Mouse (Mus musculus) neural tube, embryonic 15.5 days (tissue): Measurements from ENCODE around the gene Ank3. TPM values are rescaled to one million over a fixed set of nuclear protein-coding genes. Genes with fewer than 3 reads are reported as not detected.

Experiments
- ATAC-seq: fragments of 200-750 bp; cut with Nextera tagmentation; 2 replicates; pipeline ENCODE4 v1.8.0; 2017; ENCODE audit warnings: mild to moderate bottlenecking, moderate TSS enrichment, moderate library complexity; ENCODE audit not compliant: low FRiP score
- H3K27ac ChIP-seq: fragments of 300-500 bp; sonication (generic); replicated peaks from 2 replicates; pipeline ENCODE4 v1.5.1; 2015; ENCODE audit warnings: mild to moderate bottlenecking, inconsistent platforms
- H3K27me3 ChIP-seq: fragments of 300-500 bp; sonication (generic); replicated peaks from 2 replicates; pipeline ENCODE4 v1.6.1; 2015; ENCODE audit warnings: inconsistent platforms
- H3K36me3 ChIP-seq: fragments of 300-500 bp; sonication (generic); 2 replicates; pipeline ENCODE4 v1.6.1; 2015; ENCODE audit warnings: inconsistent platforms
- H3K4me1 ChIP-seq: fragments of 300-500 bp; sonication (generic); 2 replicates; pipeline ENCODE4 v1.6.1; 2015; ENCODE audit warnings: inconsistent platforms
- H3K4me2 ChIP-seq: fragments of 300-500 bp; sonication (generic); 2 replicates; pipeline ENCODE4 v1.6.1; 2015; ENCODE audit warnings: inconsistent platforms, mild to moderate bottlenecking, moderate library complexity
- H3K4me3 ChIP-seq: fragments of 300-500 bp; sonication (generic); replicated peaks from 2 replicates; pipeline ENCODE4 v1.5.1; 2015; ENCODE audit warnings: mild to moderate bottlenecking, inconsistent platforms
- H3K9ac ChIP-seq: fragments of 300-500 bp; sonication (generic); replicated peaks from 2 replicates; pipeline ENCODE4 v1.6.1; 2015; ENCODE audit warnings: mild to moderate bottlenecking, inconsistent platforms
- H3K9me3 ChIP-seq: fragments of 300-500 bp; sonication (generic); replicated peaks from 2 replicates; pipeline ENCODE4 v1.6.1; 2016; ENCODE audit warnings: inconsistent platforms
- WGBS: fragments of 180-500 bp; shearing (Covaris S2); methylation state at CpG from one replicate; pipeline ENCODE4 v1.1.7; 2015; ENCODE audit warnings: mixed read lengths; 5-methylcytosine and 5-hydroxymethylcytosine counted together
- polyA plus RNA-seq: library from polyadenylated mRNA; unstranded; fragments of >200 nt; fragmentation: Nextera tagmentation; extraction: Ambion mirVana; gene quantifications from 2 replicates; pipeline ENCODE4 v1.2.1, GENCODE M21; 2015

The Ank3 gene
- polyA plus RNA-seq, 1 experiment from 2014 or later, result 89.5 TPM

GRCm38 (mm10) chr10:69528746-69529145 lies 130.2 kb downstream of the Ank3 start:
- H3K9ac ChIP-seq, result no peak overlapping the region
- 81% methylated on average over 4 of the region's 4 CpGs for WGBS
- no peak overlapping the region for H3K4me3 ChIP-seq
- peaks cover 12% of the 10 kb centered on the region for H3K4me1 ChIP-seq
- no peaks in the 10 kb centered on the region for H3K36me3 ChIP-seq
- H3K9me3 ChIP-seq, result no peaks in the 10 kb centered on the region
- H3K27me3 ChIP-seq, result no peaks in the 10 kb centered on the region
- no peak overlapping the region for H3K27ac ChIP-seq
- no peak overlapping the region for H3K4me2 ChIP-seq
- ATAC-seq, result no peak

- no peak overlapping the region for H3K4me2 ChIP-seq
- no peak overlapping the region for H3K4me3 ChIP-seq
- no peak overlapping the region for H3K27ac ChIP-seq
- no peak for ATAC-seq
- H3K9me3 ChIP-seq, result no peaks in the 10 kb centered on the region
- H3K36me3 ChIP-seq, result no peaks in the 10 kb centered on the region
- no peaks in the 10 kb centered on the region for H3K27me3 ChIP-seq
- H3K4me1 ChIP-seq, result peaks cover 12% of the 10 kb centered on the region
- H3K9ac ChIP-seq, result no peak overlapping the region
- 91% methylated on average over 6 of the region's 6 CpGs for WGBS
Measured at GRCm38 (mm10) chr10:69530326-69530725, 131.8 kb downstream of the Ank3 start.

DNA sequence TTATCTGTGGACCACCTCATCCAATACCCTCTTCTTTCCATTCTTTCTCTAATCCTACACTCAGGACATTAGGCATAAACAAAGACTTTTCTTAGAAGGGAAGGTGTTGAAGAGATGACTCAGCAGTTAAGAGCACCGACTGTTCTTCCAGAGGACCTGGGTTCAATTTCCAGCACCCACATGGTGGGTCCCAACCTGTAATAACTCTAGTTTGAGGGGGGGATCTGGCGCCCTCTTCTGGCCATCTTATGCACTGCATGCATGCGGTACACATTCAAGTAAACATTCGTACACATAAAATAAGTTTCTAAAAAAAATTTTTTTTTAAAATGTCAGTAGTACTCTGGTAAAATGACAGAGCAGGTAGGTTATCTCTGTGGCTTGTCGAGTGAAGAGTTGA lies 133.0 kb downstream of the Ank3 start:
- Histone ChIP-seq H3K4me3 (no peak overlapping the region), H3K27ac (peak overlapping the region; percentile 88; the same call in 1 of the 2 replicates), H3K9me3 (no peaks in the 10 kb centered on the region), H3K36me3 (no peaks in the 10 kb centered on the region), H3K4me1 (peaks cover 12% of the 10 kb centered on the region), H3K9ac (no peak overlapping the region), H3K4me2 (peak overlapping the region; percentile 60; the same call in 1 of the 2 replicates), H3K27me3 (no peaks in the 10 kb centered on the region)
- no peak for ATAC-seq
- 84% methylated on average over 5 of the region's 5 CpGs for WGBS

DNA sequence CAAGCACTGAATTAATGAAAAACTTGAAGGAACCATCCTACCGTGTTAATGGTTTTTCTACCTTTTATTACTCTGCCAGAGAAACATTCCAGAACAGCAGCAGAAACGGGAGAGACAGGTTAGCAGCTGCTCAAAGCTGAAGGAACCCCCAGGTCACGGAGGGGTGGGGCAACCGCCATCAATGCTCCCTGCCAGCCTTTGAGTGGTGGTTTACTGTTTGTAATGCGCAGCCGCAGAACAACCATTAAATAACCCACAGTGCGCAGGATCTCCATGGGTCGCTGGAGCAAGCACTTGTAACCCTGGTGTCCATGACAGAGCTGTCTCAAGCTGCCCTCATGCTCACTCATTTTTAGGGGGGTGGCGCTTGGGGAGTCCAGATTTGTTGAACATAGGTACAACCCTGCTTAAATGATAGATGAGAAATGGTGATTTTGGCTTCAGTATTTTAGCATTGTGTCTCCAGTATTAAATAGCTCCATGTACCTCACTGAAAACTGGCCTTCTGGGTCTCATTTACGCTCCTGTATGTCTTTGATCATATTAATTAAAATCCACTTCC lies 133.7 kb downstream of the Ank3 start:
- Histone ChIP-seq H3K36me3 (no peaks in the 10 kb centered on the region), H3K9me3 (no peaks in the 10 kb centered on the region), H3K4me1 (peaks cover 14% of the 10 kb centered on the region), H3K27me3 (no peaks in the 10 kb centered on the region), H3K9ac (no peak overlapping the region), H3K4me3 (peak overlapping the region; percentile 59), H3K4me2 (peak overlapping the region; percentile 60), H3K27ac (peak overlapping the region; percentile 88)
- 0 out of 2 replicates have a peak, but pooled peaks have one; percentile 9 for ATAC-seq
- 25% methylated on average over 10 of the region's 10 CpGs for WGBS

GRCm38 (mm10) chr10:69533505-69534388 lies 135.2 kb downstream of the Ank3 start:
- 3% methylated on average over 22 of the region's 22 CpGs for WGBS
- H3K27me3 ChIP-seq, result no peaks in the 10 kb centered on the region
- peaks cover 29% of the 10 kb centered on the region for H3K4me1 ChIP-seq
- H3K9ac ChIP-seq, result peak overlapping the region; percentile 76
- peak overlapping the region; percentile 88 for H3K27ac ChIP-seq
- peak overlapping the region; percentile 60 for H3K4me2 ChIP-seq
- no peaks in the 10 kb centered on the region for H3K9me3 ChIP-seq
- H3K4me3 ChIP-seq, result peak overlapping the region; percentile 59
- ATAC-seq, result peak; percentile 80
- no peaks in the 10 kb centered on the region for H3K36me3 ChIP-seq

- peak overlapping the region; percentile 60 for H3K4me2 ChIP-seq
- ATAC-seq, result no peak
- H3K27me3 ChIP-seq, result no peaks in the 10 kb centered on the region
- no peaks in the 10 kb centered on the region for H3K36me3 ChIP-seq
- peak overlapping the region; percentile 59 for H3K4me3 ChIP-seq
- peaks cover 31% of the 10 kb centered on the region for H3K4me1 ChIP-seq
- 23% methylated on average over 9 of the region's 9 CpGs for WGBS
- peak overlapping the region; percentile 76 for H3K9ac ChIP-seq
- no peaks in the 10 kb centered on the region for H3K9me3 ChIP-seq
- peak overlapping the region; percentile 88 for H3K27ac ChIP-seq
Measured at GRCm38 (mm10) chr10:69534716-69535115, 136.1 kb downstream of the Ank3 start.

- Histone ChIP-seq H3K36me3 (no peaks in the 10 kb centered on the region), H3K4me3 (peak overlapping the region; percentile 59), H3K9ac (peak overlapping the region; percentile 76), H3K27me3 (no peaks in the 10 kb centered on the region), H3K4me2 (peak overlapping the region; percentile 60), H3K27ac (peak overlapping the region; percentile 88), H3K4me1 (peaks cover 36% of the 10 kb centered on the region), H3K9me3 (no peaks in the 10 kb centered on the region)
- ATAC-seq, result peak; percentile 22; the same call in 1 of the 2 replicates
- 26% methylated on average over 15 of the region's 15 CpGs for WGBS
Measured at GRCm38 (mm10) chr10:69535123-69535930, 136.8 kb downstream of the Ank3 start.

DNA sequence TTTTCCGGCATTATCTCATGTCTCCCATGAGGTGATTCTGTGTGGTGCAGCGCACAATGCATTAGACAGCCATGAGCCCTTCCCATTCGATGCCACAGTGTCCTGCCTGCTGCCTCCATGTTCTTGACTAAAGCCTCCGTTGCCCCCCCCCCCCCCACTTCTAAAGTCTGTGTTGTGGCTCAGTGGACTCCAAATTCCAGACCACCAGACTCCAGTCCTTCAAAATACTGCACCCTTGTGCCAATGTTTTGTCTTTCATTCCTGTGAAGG lies 137.3 kb downstream of the Ank3 start:
- H3K27me3 ChIP-seq, result no peaks in the 10 kb centered on the region
- H3K4me1 ChIP-seq, result peaks cover 36% of the 10 kb centered on the region
- peak overlapping the region; percentile 59 for H3K4me3 ChIP-seq
- ATAC-seq, result no peak
- no peaks in the 10 kb centered on the region for H3K36me3 ChIP-seq
- no peaks in the 10 kb centered on the region for H3K9me3 ChIP-seq
- peak overlapping the region; percentile 88 for H3K27ac ChIP-seq
- 37% methylated on average over 4 of the region's 4 CpGs for WGBS
- H3K4me2 ChIP-seq, result peak overlapping the region; percentile 60
- peak overlapping the region; percentile 76 for H3K9ac ChIP-seq

DNA sequence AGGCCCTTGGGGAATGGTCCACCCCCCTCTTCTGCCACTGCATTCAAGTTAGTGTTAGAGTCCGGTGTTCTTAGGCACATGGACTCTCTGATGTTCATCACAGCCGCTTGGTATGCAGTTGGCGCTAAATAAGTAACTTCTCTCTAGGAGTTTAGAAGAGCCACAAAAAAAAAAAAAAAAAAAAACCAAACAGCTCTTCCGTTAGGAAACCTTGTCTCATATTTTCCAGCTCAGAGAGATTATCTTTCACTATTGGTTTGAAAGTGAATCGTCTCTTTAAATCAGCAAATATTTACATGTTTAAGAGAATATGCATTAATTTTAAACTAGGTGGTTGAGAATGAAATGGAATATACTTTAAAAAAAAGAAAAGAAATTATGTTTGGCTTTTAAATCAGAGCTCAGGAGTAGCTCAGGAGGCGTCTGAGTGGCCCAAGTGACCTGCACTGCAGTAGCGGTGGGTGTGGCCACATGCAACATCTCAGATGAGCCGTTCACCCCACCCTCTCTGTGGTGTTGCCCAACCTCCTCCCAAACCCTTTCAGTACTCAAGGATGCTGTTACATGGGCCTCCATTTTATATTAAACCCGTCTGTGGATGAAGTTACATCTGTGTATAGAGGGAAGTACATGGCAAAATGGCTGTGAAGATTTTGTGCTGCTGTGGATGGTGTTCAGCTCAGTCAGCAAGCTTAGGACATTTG lies 138.0 kb downstream of the Ank3 start:
- Histone ChIP-seq H3K4me3 (peak overlapping the region; percentile 59), H3K27me3 (no peaks in the 10 kb centered on the region), H3K4me2 (peak overlapping the region; percentile 60), H3K27ac (peak overlapping the region; percentile 88), H3K9ac (peak overlapping the region; percentile 76), H3K9me3 (no peaks in the 10 kb centered on the region), H3K36me3 (no peaks in the 10 kb centered on the region), H3K4me1 (peaks cover 41% of the 10 kb centered on the region)
- WGBS, result 45% methylated on average over 9 of the region's 9 CpGs
- no peak for ATAC-seq

GRCm38 (mm10) chr10:69538236-69538635 lies 139.7 kb downstream of the Ank3 start:
- H3K4me1 ChIP-seq, result peaks cover 37% of the 10 kb centered on the region
- H3K27ac ChIP-seq, result no peak overlapping the region
- H3K9ac ChIP-seq, result no peak overlapping the region
- ATAC-seq, result no peak
- no peaks in the 10 kb centered on the region for H3K36me3 ChIP-seq
- peak overlapping the region; percentile 59; the same call in 1 of the 2 replicates for H3K4me3 ChIP-seq
- 83% methylated on average over 2 of the region's 2 CpGs for WGBS
- no peaks in the 10 kb centered on the region for H3K9me3 ChIP-seq
- H3K27me3 ChIP-seq, result no peaks in the 10 kb centered on the region
- H3K4me2 ChIP-seq, result peak overlapping the region; percentile 60

DNA sequence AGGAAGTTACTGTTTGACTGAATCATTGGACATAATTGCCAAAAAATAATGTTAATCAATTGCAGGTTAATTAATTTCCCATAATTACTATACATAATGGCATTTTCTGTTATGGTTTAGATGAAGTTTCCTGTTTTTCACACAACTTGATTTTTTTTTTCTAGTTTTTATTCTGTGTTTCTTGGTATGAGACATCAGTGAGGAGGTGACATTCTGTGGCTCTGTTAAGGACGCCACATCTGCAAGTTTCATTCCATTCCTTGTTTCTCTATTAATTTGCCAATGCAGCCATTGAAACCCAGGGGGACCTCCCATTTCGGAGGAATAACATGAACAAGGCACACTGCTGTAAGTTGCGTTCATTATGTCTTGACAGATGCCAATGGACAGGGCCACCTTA lies 143.9 kb downstream of the Ank3 start:
- H3K27me3 ChIP-seq, result no peaks in the 10 kb centered on the region
- 62% methylated on average over 3 of the region's 3 CpGs for WGBS
- H3K4me1 ChIP-seq, result peaks cover 47% of the 10 kb centered on the region
- H3K9ac ChIP-seq, result no peak overlapping the region
- no peak for ATAC-seq
- no peaks in the 10 kb centered on the region for H3K36me3 ChIP-seq
- H3K9me3 ChIP-seq, result no peaks in the 10 kb centered on the region
- no peak overlapping the region for H3K4me3 ChIP-seq
- H3K27ac ChIP-seq, result no peak overlapping the region
- no peak overlapping the region for H3K4me2 ChIP-seq
